Mouse (Mus musculus) bone marrow, adult 2 months (tissue): ENCODE measurements at regions not wholly inside any gene's neighbourhood (a gene's known extent, or its start where the extent isn't known, plus 50 kb on each side); places are given as distances from the start of the nearest gene placed in this dataset.

Experiments used
- H3K27ac ChIP-seq: fragments of 200-500 bp; 2 replicates; pipeline ENCODE4 v1.5.1; 2012; ENCODE audit warnings: low read depth, mild to moderate bottlenecking, control low read depth, inconsistent platforms, low read length; ENCODE audit not compliant: control insufficient read depth, poor library complexity, insufficient read depth
- H3K4me1 ChIP-seq: fragments of 200-500 bp; 2 replicates; pipeline ENCODE4 v1.6.1; 2011; ENCODE audit warnings: low read length; ENCODE audit not compliant: control insufficient read depth, insufficient read depth
- H3K4me3 ChIP-seq: fragments of 200-500 bp; replicated peaks from 2 replicates; pipeline ENCODE3; 2011; ENCODE audit warnings: mild to moderate bottlenecking, low read depth, low read length, control low read depth; ENCODE audit not compliant: control insufficient read depth
- CTCF ChIP-seq: fragments of 200-500 bp; IDR thresholded peaks from 2 replicates; pipeline ENCODE4 v1.5.1; 2011; ENCODE audit warnings: low read length, control low read depth; ENCODE audit not compliant: control insufficient read depth, insufficient read depth
- POLR2A ChIP-seq: fragments of 200-500 bp; IDR thresholded peaks from 2 replicates; pipeline ENCODE4 v1.6.1; 2011; ENCODE audit warnings: low read depth, mild to moderate bottlenecking, control low read depth, low read length, borderline replicate concordance; ENCODE audit not compliant: control insufficient read depth
- WGBS: fragments of 180-500 bp; shearing (Covaris S2); methylation state at CpG from one replicate; pipeline ENCODE4 v1.1.7; 2018; 5-methylcytosine and 5-hydroxymethylcytosine counted together

DNA sequence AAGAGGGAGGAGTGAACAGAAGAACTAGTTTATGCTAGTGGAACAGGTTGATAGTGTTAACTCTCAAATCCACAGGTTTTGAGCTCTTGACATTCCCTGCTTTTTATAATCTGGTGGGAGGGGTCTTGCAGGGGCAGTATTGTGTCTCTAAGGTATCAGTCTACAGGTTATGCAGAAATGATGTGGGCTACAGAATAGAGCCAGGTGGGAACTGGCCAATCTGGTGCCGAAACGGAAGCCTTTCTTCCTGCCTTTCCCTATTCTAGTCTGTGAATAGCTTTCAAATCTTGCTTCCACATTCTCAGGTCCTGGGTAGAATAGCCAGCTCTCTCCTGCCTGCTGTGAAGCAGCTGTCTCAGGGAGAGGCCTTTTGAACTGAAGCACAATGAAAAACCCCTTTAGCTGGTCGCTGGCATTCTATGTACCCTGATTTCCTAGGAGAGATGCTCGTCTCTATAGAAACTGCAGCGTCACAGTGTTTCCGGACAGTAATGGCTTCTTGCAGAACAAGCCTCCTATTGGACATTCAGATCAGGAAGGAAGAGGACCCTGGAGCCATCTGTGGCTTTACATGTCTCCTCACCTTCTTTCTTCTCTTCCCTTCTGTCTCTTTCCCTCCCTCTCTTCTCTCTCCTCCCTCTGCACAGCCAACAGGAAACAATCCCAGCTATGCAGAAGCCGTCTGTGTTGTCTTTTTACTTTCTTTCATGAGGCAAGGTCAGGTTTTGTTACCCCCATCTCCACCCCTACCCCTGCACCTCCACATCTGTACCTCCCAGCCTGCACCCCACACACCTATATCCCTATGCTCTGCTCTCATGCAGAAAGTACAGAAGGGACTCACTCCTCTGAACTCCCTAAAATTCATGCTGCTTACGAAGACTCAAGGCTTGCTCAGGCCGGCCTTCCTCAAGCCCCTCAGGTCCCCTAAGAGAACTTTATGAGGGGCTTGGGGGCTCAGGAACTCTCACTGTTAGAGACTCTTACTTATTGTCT is 93.1 kb upstream of the Map1b start:
- H3K4me3 ChIP-seq = no peak overlapping the region
- WGBS = 58% methylated on average over 9 of the region's 9 CpGs
- H3K27ac ChIP-seq = no peak overlapping the region
- H3K4me1 ChIP-seq = no peaks in the 10 kb centered on the region
- no peak for TF ChIP-seq CTCF
- TF ChIP-seq POLR2A = no peak

DNA sequence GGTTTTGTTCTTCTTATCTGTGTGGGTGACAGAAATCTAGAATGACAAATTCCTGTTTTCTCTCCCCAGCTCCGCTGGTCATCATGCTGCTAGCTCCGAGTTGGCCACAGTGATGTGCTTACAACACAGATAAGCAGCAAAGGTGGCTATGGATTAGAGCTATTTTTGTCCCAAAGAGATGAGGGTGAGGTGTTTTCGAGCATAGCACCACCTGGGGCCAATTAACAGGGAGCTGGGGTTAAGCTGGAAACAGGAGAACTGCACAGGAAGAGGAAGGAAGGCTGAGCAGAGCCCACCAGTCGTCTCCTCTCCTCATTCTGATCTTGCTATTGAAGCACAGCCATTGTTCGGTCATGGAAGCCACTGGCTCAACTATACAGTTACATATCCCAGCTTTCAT is 92.3 kb upstream of the Map1b start:
- Histone ChIP-seq H3K4me1 (no peaks in the 10 kb centered on the region), H3K4me3 (no peak overlapping the region), H3K27ac (no peak overlapping the region)
- WGBS = 37% methylated on average over 5 of the region's 5 CpGs
- TF ChIP-seq CTCF = no peak
- no peak for TF ChIP-seq POLR2A

DNA sequence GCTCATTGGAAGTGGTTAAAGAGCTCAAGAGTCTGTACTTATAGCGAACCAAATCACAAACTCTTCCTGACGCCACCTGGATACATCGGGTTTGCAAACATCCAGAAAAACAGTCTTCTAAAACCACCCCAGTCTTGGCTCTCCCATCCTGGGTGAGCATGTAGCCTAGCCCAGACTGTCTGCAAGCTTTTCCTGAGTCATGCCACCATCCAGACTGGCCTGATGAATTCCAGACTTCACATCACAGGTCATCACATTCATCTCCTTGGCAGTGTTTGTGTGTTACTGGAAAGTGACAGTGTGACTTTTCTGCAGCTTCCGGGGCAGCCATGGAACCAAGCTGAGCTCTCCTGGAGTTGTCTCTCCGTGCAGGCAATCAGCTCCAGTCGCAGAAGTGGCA is 90.9 kb upstream of the Map1b start:
- Histone ChIP-seq H3K27ac (no peak overlapping the region), H3K4me1 (no peaks in the 10 kb centered on the region), H3K4me3 (no peak overlapping the region)
- 84% methylated on average over 6 of the region's 6 CpGs for WGBS
- TF ChIP-seq POLR2A (no peak), CTCF (no peak)

- no peak overlapping the region for H3K27ac ChIP-seq
- H3K4me1 ChIP-seq = no peaks in the 10 kb centered on the region
- no peak for TF ChIP-seq POLR2A
- no peak for TF ChIP-seq CTCF
- WGBS = 73% methylated on average over 1 of the region's 1 CpGs
- no peak overlapping the region for H3K4me3 ChIP-seq
These were observed 90.3 kb upstream of the Map1b start for GRCm38 (mm10) chr13:99606606-99606990.

GRCm38 (mm10) chr13:99605866-99606605 is 89.7 kb upstream of the Map1b start:
- Histone ChIP-seq H3K4me3 (no peak overlapping the region), H3K4me1 (no peaks in the 10 kb centered on the region), H3K27ac (no peak overlapping the region)
- TF ChIP-seq CTCF = no peak
- TF ChIP-seq POLR2A = no peak
- WGBS = 67% methylated on average over 2 of the region's 2 CpGs

GRCm38 (mm10) chr13:99597891-99598290 is 81.6 kb upstream of the Map1b start:
- 70% methylated on average over 2 of the region's 2 CpGs for WGBS
- no peak for TF ChIP-seq CTCF
- Histone ChIP-seq H3K4me3 (no peak overlapping the region), H3K27ac (no peak overlapping the region), H3K4me1 (no peaks in the 10 kb centered on the region)

DNA sequence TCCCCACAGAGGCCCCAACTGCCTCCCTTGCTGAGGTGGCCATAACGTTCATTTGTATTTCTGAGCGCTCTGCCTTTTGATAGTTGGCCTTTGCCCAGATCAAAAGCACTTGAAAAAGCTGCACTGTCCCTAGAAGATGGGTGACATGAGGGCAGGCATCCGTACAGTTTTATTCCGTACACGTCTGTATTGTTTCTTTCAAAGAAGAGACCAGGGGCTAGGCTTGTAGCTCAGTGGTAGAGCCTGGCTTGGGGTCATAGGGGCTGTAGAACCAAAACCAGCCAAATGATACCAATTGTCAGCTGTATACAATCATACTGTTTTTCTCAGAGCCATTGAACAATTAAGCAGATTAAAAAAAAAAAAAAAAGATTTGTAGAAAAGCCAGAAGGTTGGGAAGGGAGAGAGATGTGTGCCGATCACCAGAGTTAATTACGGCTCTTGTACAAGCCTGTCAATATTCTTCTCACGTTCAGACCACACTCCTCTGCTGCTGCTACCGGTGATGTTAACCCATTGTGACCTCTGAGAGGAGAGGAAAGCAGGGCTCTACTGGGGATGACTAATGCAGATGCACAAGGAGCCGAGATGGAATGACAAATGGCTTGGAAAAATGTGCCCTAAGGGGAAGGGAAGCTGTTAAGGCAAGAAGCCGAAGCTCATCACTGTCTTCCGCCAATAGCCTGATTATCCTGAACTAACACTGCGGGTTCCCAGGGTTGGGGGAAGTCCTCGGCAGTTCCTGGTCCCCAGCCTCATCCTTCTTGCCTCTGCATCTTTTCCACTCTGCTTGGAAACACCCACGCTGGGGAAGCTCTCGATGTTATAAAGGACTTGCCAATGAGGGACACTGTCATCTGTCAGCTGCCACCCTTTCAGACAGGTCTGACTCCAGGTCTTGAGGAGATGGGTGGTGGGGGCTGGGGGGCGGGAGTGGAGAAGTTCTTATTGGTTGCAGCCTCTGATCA is 77.8 kb upstream of the Map1b start:
- H3K27ac ChIP-seq = no peak overlapping the region
- 55% methylated on average over 17 of the region's 17 CpGs for WGBS

DNA sequence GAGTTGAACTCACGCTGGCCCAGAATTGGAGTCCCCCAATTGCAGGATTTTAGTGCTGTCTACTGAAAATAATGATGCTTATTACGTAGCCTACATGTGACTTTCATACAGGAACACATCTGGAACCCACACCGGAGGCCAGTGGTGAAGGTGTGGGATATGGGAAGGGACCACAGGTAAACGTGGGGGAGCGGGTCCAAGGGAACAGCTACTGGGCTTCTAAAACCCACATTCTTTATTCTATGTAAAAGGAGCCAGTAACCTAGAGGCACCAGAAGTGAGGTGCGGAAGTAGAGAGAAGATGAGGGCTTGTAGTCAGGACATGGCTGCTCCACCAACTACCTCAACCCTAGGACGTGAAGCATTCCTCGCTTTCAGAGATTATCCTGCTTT is 76.9 kb upstream of the Map1b start:
- Histone ChIP-seq H3K27ac (no peak overlapping the region), H3K4me3 (no peak overlapping the region), H3K4me1 (no peaks in the 10 kb centered on the region)
- WGBS = 66% methylated on average over 8 of the region's 8 CpGs
- TF ChIP-seq POLR2A (no peak), CTCF (no peak)

More for the DNA sequence above, 77.8 kb upstream of the Map1b start:
- no peak overlapping the region for H3K4me3 ChIP-seq
- TF ChIP-seq POLR2A (no peak), CTCF (no peak)
- no peaks in the 10 kb centered on the region for H3K4me1 ChIP-seq
